Mouse (Mus musculus) frontal cortex, postnatal 25 days (tissue): ENCODE measurements at regions not wholly inside any gene's neighbourhood (a gene's known extent, or its start where the extent isn't known, plus 50 kb on each side); places are given as distances from the start of the nearest gene placed in this dataset.

Experiments
- DNase-seq, 2 experiments: peaks; one replicate each; pipeline ENCODE4 v3.0.0; 2022; ENCODE audit warnings: low spot score in 2 of 2

DNA sequence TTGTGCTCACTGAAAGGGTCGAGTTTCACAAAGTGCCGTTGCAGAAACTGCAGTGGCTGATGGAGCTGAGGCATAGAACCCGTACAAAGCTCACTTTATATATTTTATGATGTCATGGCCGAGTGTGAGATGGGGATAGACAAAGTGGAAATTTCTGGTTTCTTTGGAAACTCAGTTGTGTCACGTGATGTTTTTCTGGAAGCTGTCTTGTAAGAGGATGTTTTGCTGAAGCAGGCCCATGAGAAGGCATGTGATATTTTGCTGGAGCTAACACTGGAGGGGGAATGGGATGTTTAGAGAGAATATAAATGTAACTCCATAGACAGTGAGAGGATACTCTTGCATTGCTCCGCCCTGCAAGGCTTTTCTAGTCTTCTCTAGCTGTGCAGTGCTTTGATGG lies 311.7 kb downstream of the Tmem132b start:
- DNase-seq: no peak

DNA sequence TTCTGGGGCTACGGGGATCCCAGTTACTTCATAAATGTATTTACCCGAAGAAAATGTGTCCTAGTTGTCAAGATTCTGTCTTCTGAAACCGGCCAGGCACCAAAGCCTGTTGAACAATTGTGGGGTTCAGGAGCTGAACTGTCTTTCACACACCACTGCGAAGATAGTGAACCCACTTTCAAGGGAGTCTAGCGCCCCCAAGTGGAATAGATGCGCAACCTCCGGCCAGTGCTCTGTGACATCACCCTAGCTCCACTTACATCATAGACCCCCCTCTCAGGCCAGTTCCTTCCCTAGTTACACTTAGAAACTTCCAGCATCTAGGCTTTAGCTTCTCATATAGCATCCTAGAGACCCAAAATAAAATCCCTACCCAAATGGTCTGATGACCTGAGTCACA lies 318.1 kb downstream of the Tmem132b start:
- DNase-seq: no peak

DNA sequence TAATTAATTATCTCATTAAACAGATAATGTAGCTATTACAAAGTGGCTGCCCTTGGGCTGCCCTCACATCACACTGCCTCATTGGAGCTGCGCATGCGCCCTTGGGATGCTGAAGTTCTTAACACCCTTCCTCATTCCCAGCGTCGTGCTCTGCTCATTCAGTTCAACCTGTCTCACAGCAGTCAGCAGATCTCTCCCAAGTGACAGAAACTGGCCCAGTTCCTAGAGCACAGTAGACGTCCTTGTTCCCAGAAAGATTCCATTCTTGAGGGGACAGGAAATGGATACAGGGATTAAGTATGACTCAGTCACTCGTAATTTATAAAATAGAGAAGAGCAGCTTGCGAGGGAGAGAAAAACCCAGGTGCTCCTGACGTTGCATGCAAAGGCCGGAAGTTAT lies 344.7 kb downstream of the Tmem132b start:
- no peak for DNase-seq

DNA sequence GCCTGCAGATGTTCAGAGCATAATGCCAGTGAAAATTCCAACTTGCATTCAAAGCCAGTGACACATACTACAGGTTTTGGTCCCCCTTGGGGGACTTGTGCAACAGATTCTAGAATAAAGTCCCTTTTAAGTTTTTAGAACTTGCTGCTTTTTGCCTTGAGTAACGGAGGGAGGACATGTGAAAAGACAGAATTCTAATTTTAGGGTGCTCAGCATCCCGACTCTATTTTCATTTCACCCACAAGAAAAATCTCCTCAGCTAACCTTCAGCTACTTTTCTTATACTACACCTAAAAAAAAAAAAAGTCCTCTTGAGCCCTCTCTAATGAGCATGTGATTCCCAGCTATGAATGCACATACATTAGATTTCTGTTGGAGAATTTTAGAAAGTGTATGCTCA lies 357.3 kb downstream of the Tmem132b start:
- DNase-seq: no peak

DNA sequence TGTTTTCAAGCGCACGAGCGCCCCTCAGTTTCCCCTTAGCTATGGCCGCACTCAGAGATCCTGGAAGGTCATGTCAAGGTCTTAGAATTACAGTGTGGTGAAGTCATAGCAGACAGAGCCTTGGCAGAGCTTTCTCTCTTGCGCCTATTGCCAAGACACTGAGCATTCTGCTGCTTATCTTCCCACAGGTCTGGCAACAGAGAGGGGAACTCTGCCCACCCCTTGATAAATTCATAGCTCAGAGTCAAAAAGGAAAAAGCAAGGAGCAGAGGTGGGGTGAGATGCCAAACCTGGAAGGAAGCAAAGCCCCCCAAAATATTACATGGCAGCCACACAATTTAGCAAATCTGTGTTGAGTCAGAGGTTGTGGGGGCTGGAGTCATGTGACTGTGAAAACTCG lies 362.3 kb downstream of the Tmem132b start:
- no peak for DNase-seq

DNA sequence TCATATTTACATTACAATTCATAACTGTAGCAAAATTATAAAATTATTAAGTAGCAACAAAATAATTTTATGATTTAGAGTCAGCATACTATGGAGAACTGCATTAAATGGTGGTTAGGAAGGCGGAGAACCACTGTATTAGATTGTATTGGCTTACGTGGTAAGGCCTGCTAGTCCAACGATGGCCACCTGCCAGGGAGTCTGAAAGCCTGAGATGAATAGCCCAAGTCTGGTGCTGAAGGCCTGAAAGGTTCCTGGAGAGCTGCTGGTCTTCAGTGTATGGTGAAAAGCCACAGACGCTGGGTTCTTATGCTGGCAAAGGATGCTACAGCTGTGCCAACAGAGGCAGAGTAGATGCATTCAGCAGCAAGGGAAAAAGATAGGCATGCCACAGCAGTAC lies 370.5 kb downstream of the Tmem132b start:
- DNase-seq: no peak

DNA sequence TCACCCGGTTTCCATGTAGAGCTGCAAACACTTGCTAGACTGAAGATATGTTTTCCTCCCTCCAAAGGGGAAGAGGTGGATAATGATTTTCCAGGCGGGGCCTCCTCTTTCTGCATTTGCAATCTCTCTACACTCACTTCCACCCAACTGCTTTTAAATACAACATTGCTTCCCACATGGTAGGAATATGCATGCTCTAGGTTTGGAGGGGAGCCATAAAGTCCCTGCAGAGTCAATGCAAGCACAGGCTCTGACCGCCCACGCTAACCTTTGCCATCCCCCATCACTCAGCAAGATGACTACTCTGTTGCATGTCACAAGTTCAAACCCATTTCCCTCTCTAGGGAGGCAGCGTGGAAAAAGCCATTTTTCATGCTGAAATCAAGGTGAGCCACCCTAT lies 372.9 kb downstream of the Tmem132b start:
- DNase-seq: no peak

DNA sequence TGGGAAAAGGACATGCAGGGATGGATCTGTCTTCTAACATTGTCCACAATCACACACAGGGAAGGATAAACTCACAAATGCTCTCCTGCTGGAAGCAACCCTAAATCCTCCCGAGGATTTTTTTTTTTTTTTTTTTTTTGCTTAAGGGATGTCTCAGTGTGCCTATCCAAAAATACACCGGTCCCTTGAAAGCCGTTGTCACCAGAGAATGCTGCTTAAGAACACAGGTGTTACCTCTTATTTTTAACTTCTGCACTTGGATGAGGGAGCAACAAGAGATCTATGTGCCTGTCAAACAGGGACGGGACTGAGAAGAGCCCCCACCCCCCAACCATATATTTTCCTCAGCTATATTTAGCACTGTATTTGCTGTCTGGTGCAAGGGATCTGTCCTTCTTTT lies 375.8 kb downstream of the Tmem132b start:
- DNase-seq: no peak

DNA sequence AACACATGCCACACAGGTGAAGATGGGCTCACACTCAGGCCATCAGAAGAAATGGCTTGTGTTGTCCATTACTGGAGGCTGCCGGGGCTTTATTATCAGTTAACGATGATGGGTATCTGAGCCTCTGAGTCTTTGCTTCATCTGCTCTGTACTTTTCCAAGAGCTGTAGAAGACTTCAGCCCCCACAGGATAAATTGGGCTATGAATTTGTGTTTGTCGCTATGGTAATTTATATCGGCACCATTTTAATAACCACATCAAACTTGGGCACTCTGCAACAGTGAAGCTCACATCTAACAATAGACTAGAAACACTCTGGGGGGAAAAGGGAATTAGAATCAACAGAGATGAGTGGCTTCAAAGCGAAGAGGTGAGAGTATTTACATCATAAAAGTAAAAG lies 376.3 kb downstream of the Tmem132b start:
- no peak for DNase-seq

DNA sequence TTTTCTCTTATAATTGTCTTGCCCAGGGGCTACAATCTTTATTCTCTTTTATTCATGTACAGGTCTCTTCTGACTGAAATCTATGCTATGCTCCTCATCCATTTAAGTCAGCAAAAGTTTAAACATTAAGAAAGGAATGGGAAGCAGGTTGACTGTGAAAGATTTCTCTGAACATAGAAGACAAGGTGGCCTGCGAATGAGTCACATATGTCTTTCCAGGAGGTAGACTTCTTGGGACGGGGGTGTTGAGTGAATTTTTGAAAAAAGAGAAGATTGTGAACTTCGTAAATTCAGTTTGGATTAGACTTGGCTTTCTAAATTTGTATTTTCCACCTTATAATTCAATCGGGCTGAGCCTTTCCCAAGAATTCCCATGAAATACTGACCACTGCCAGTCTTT lies 384.3 kb downstream of the Tmem132b start:
- DNase-seq: no peak

DNA sequence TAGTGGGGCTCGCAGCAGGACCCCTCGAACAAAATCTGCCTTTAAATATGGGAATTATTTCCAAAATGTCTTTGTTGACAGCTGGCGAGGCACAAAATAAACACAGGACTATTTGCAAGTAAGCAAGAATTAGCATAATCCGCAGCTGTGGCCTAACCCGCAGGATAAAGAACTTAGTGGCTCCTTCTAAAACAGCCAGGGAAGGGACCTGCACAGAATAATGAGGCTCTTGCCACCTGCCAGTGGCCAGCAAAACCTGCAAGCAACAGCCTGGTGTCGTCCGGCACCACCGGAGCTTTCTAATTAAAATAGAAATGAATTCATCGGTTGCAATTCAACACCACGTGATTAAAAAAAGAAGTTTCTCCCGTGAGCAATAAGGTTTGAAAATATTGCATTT lies 389.4 kb downstream of the Tmem132b start:
- DNase-seq: no peak

DNA sequence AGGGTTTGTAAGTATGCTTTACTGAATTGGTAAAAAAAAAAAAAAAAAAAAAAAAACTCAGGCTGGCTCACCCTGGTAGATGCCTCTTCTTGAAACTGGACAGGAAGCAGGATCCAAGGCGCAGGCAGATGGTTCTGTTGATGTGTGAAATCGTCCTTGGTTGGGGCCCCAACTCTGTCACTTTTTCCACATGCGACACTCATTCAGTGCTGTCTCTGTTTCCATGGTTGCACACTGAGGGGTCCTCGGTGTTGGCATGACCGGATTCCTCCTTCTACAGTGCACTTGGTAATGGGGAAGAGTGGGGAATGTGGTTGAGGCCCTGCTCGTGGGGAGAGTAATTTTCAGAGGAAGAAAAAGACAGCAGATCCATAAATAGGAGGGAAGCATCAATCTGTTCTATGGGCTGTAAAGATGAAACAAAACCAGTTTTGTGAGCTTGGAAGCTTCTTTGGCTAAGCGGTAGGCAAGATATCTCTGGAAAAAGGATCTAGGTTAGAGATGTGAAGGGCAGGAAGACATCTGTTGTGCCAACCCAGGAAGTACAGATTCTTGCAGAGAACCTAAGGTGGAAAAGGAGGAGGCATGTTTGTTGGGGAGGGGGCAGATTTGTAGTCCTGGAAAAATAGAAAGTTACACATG lies 394.4 kb downstream of the Tmem132b start:
- no peak for DNase-seq

DNA sequence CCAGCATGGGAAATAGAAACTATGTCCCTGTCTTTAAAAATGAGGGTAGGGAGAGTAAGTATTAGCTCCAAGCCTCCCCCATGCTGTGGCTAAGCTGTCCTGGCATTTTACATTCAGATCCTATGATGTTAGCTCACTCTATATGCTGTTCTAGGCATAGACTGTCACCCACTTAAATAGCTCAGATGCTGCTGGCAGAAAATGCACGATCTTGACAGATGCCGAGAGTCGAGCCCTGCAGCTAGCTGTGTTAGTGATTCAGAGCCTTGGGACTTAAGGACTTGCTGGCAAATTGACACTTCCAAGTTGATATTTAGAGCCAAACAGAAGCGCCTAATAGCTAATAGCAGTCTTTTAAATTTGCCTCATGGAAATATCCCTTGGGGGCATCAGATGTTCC lies 399.9 kb downstream of the Tmem132b start:
- no peak for DNase-seq

DNA sequence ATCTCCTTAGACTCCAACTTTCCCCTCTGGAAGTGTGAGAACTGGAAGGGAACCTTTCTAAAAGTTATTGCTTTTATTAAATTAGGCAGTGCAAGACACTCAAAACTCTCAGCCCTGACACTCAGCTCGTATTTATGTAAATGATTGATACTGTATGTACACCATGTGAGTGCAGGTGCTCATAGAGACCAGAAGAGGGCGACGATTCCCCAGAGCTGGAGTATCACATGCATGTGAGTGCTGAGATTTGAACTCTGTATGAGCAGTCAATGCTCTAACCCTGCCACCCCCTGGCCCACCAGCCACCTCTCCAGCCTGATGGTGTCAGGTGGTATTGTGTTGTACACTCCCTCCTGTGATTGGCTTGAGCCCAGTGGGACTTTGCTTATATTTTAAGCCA lies 407.8 kb downstream of the Tmem132b start:
- no peak for DNase-seq

DNA sequence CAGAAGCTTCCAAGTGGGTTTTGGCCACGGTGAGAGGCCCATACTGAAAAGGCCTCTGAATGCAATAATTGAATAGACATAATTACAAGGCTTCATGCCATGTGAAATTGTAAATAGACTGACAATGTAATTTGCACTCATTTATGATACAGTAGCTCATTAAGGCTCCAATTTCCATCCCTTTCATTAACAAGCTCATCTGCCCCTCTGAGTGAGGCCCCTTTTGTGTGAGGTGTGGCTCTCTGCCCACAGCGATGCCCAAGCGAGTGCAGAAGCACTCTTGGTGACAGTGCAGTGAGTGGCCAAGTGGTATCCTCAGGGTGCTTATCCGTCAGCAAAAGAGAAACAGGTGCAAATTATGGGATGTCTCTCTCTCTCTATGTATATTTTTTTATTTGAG lies 415.2 kb downstream of the Tmem132b start:
- no peak for DNase-seq

DNA sequence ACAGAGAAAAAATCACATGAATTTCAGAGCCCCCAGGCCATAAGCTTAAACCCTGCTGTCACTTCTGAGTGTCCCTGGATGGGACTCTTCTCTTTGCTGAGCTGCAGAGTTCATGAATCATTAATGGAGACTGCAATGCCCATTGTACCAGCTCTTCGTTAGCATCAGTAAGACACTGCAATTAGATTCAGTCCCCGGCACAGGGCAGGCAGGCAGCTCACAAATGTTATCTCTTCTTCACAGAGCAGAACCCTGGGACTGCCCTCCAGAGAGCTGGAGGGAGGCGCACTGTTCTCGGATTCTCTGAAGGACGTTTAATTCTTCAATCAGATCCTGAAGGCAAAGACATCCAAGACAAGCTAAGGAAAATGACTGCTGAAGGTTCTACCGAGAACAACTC lies 420.1 kb downstream of the Tmem132b start:
- DNase-seq: no peak

DNA sequence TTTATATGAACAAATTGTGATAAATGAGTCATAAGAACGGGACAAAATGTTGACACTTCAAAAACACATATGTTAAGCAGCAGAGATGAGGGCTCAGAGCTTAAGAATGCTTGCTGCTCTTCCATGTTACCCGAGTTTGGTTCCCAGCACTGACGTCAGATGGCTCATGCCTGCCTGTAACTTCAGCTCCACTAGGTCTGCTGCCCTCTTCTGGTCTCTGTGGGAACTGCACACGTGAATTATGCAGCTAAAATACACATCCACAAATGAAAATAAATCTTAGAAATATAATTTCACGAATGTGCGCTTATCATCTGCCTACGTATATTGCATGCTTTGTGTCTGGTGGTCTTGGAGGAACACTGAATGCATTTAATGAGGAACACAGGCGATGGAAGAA lies 432.5 kb downstream of the Tmem132b start:
- DNase-seq: peak in 1 of 2 experiments; percentile 9

DNA sequence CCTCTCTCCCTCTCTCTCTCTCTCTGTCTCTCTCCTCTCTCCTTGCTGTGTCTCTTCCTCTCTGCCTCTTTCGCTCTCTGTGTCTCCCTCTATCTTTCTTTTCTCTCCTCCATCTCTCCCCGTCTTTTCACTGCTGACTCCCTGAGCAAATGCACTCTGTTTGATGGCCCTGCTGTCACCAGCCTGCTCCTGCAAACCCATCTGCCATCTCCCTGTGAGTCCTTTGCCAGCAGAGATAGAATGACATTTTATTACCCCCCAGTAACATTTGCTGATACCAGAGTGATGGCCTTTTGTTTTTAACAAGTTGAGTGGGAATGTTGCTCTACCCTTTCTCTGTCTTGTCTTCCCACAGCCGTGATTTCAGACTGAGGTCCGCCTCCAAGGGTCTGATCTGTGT lies 436.6 kb downstream of the Tmem132b start:
- DNase-seq: no peak

DNA sequence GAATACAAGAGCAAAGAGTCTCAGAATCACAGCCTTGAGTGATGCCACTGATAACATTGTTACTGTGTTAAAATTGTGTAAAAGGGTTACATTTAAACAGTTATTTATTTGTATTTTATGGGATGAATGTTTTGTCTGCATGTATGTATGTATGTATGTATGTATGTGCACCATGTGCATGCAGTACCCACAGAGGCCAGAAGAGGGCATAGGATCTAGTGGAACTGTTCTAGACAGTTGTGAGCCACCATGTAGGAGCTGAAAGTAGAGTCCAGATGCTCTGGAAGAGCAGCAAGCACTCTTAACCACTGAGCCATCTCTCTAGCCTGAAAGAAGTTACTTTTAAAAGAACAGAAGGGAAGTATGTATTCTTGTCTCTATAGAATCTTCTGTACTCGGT lies 442.5 kb downstream of the Tmem132b start:
- DNase-seq: no peak

DNA sequence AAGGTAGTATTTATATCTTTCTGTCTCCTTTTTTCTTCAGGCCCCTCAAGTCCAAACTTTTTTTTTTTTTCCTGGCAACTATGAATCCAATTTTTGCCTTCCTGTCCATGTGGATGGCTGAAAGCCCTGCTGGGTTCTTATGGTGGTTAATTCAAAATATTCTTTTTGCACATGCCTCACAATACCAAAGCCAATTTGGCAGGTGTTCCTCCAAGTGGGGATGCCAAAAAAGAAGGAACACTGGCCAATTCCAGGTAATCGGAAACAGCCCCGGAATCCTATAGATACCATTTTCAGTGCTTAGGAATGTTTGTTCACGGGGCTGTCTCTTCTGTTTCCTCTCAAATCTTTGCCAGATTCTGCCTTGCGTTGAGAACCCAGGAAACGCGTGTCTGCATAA lies 448.2 kb downstream of the Tmem132b start:
- no peak for DNase-seq

DNA sequence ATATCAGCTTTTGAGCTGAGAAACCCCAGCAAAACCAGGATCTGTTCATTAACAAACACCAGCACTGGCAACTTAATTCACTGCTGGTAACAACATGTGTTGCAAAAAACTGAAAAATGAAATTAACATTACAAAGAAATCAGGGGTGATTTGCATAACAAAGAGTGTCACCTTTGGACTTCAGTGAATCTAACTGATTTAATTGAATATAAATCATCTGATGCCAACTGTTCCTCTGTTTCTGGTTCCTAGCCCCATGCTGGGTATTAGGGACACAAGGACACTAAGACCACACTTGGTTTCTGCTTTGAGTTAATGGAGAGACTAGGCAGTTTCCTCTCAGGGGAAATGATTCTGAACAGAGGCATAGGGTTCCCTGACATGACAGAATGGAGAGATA lies 453.8 kb downstream of the Tmem132b start:
- no peak for DNase-seq

DNA sequence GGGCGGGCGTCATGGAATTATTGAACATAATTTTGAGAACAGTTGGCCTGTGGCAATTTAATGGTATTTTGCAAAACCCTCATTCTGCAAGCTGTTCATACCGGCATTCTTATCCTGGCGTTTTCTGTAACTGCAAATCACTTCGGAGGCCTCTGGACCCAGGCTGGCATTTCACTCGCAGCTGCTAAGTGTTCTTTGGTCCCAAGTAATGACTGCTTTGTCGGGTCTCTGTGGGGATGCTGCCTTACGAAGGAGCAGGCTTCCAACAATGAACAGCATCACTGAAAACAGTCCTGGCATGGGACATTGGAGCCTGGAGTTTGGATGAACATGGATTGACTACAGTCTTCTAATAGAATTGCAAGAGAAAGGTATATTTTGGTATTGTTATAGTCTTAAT lies 465.6 kb downstream of the Tmem132b start:
- no peak for DNase-seq

DNA sequence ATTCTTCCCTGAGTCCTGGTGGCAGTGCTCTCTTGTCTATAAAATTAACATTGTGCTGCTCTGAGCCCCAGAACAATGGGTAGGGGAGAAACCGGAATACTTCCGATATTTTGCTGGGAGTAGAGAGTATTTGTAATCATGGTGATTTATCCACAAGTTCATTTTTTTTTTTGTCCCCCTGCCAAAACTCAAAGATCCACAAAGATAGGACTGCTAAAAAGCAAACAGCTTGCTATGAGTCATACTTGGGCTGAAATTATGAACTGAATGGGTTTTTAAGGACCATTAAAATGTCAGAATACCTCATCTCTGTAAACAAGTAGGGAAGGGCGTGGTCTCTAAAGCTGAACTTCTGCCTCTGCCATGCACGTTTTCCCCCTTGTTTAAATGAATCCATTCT lies 476.3 kb downstream of the Tmem132b start:
- no peak for DNase-seq

DNA sequence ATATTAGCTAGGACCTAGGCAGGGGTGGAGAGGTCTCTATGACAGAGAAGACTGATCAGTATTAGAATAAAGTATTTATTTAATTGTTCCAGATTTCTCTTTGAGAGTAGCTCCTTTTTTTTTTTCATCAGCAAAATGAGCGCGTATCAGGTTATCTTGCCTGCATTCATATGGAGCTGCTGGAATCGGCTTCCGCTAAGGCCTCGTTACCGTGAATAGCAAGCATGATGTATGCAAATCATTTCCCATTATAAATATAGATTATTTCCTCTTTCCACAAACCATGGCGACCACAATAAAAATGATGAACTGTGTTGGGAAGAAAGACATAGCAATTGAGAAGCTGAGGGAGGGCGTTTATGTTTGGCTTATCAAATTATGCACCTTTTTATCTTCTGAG lies 476.7 kb downstream of the Tmem132b start:
- no peak for DNase-seq

DNA sequence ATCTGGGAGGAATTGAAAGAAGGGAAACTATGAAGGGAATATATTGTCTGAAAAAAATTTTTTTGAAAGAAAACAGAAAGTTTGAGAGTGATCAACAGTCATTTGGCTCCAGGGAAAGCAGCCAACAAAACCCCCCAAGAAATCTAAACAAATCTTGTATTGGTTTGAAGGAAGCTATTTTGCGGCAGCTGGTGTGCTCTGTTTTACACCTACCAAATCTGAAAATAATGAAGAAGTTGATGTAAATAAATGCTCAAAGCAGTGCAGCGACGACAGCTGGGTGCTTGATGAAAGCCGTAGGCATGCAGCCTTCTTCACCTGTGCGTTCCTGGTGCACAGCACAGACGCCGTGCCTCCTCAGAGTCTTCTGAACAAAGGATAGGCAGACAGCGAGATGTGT lies 488.2 kb downstream of the Tmem132b start:
- no peak for DNase-seq
